Mouse (Mus musculus) telencephalon, adult 2 months (tissue): ENCODE results near the gene Ptpn12.
"Not testable (repeated sequence)": the region's sequence is repeated elsewhere in the genome, so short reads cannot be mapped to it uniquely, and the experiment has no call there.

ENCODE experiments used
- DNase-seq: peaks from one replicate; pipeline ENCODE4 v3.0.0-alpha.2; 2011; ENCODE audit warnings: low read depth, low spot score

Gene Ptpn12

DNA sequence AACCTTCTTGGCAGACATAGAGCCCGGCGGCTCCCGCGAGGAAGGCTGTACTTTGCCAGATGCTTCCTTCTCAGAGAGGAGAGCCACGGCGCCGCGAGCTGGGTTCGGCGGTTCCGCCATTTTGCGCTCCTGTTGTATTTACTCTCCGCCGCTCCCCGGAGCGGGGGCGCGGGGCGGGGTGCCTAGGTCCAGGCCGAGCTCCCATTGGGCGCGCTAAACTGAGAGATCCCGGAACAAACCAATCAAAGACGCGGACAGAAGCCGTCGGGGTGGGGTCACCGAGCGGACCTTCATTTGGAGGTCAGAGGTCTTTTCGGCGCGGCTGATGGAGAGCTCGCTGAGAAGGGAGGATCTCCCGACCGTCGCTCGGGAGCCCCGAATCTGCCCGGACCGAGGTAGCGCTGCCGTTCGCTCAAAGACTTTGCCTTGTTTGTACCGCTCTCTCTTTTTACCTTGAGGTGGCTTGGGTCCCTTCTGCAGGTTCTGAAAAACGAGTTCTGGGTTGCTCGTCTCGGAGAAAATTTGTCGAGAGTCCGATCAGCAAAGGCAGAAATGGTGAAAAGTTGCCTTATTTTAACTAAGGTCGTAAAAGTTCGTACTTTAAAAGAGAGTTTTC is 103.9 kb downstream of the Ptpn12 start:
- DNase-seq: peak; percentile 94

DNA sequence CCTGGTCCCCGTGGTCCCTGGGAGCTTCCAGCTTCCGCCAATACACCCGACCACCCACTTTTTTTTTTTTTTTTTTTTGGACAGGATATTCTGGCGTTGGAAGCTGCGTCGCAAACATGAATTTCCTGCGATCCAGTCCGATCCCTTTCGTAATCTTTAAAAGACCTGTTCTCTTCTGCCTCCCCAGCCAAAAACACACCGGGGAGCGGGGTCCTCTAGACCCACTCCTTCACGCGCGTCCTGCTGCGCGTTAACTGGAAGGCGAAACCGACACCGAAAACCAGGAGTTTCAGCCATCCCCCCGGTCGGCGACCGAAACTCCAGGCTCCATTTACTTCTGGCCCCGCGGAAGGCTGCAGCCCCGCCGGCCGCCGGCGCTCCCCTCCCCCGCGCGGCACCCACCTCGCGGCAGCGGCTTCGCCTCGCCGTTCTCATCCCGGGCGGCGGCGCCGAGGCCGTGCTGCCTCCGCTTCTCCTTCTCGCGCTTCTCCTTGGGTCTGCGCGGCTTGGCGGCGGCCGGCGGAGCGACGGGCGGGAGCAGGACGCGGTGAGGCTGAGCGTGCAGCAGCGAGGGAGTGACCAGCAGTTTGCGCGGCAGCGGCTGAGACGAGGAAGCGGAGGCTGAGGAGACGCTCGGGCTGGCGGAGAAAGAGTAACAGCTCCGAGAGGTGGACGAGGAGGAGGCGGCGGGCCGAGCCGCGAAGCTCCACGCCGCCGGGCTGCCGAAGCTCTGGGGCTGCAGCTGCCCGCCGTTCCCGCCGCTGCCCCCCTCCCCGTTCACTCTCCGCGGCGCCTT is 104.7 kb downstream of the Ptpn12 start:
- DNase-seq: no peak

DNA sequence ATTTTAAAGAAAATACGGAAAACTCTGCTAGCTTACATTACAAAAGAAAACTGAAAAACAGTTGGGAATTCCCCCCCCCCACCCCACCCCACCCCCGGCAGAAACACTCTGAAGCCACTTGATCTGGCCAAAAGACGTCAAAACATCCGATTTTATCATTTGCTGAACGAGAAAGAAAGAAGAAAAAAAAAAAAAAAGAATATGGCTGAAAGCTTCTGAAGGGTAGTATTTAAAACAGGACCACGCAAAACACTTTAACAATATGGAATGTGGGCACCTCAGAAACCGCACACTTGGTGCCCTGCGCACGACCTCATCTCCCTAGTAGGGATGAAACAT is 105.2 kb downstream of the Ptpn12 start:
- DNase-seq: no peak

DNA sequence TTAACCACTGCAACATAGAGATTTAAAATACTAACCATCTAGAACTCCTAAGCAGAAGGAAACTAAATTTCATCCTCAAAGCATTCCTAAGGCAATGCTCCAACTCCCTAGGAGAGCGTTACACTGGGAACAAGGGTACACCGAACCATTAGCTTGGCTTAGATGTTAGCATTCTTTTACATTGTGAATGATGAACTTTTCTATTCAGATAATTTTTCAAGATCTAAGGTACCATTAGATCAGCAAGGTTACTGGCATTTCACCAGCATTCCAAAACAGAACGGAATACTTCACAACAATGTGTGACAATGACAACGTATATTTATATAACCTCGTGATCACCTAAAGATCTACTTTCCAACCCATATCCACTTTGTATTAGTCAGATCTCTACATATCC is 105.6 kb downstream of the Ptpn12 start:
- no peak for DNase-seq

DNA sequence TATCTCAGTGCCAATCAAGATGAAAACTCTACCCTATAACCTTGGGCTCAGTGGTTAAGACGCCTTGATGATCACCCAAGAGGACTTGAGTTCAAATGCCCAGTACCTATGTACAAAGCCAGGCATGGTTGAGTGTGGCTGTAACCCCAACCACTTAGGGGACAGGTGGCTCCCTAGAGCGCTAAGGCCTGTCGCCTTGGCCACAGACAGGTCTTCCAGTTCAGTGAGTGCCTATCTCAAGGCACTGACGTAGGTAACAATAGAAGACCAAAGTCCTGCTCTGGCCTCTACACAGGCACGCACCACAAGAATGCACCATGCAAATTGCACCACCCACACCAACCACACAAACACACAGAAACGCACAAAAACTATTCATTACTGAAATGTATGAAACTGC is 108.8 kb downstream of the Ptpn12 start:
- DNase-seq: no peak

DNA sequence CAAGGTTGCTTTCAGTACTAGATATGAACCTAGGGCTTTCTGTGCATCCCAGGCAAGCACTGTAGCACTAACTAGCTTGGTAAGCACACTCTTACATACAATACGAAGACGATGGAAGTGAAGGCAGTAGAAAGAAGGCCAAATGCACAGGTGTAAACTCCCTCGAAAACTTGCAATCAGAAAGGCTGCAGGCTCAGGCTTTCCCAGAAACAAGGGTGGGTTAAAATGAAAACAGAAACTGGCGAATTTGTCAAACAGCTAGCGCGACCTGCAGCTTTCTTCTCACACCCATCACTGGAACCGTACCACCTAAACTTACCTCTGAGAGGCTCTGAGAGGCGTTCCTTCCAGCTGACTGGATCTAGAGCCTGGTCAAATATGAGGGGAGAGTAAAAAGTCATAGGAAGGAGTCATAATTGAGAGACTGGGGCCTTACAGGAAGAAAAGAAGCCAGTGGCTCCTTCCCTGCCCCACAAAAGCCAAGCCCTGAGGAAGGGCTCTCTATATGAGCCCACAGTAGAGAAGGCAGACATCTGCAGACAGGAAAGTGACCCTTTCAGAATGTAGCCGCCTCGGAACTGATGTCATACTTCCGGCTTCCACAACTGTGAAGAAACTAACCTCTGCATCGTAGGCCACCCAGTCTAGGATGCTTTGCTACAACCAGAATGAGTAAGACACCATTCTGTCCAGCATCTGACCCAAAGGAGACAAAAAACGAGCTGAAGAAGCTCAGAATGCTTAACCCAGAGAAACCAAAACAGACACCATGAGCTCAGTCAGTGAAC is 110.6 kb downstream of the Ptpn12 start:
- no peak for DNase-seq

DNA sequence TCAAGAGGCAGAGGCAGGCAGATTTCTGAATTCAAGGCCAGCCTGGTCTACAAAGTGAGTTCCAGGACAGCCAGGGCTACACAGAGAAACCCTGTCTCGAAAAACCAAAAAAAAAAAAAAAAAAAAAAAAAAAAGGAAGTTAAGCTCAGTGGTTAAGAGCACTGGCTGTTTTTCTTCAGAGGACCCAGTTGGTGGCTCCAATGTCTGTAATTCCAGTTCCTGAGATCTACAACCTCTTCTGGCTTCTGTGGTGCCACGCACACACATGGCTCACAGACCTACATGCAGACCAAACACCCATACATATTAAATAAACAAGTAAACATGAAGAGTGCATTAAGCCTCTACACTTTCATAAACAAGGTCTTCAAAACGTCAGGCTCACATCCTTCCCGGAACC is 111.9 kb downstream of the Ptpn12 start:
- DNase-seq: not testable (repeated sequence)

DNA sequence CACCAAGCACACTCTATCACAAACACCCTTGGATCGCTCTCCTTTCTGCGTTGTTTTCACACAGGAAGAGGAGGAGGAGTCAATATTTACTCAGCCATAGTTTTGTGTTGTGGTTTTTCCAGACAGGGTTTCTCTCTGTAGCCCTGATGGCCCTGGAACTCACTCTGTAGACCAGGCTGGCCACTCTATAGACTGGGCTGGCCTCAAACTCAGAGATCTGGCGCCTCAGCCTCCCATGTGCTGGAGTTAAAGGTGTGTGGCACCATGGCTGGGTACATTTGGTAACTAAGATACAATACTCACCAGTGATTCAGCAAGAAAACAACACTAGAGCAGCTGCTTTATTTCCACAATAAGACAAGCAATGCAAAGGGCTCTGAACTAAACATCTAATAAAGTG is 113.2 kb downstream of the Ptpn12 start:
- DNase-seq: no peak

DNA sequence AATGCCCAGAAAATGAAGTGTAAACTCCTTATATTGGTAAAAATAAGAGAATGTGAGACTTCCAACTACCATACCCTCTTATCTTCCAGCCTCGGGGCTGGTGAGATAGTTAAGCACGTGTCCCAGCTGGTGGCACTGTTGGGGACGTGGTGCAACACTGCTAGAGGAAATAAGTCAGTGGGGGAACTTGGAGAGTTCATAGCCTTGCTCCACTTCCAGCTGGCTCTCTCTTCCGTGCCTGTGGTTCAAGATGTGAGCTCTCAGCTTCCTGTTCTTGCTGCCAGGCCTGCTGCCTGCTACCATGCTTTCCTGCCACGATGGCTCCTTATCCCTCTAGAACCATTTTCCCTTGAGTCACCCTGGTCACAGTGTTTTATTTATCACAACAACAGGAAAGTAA is 114.5 kb downstream of the Ptpn12 start:
- DNase-seq: no peak

DNA sequence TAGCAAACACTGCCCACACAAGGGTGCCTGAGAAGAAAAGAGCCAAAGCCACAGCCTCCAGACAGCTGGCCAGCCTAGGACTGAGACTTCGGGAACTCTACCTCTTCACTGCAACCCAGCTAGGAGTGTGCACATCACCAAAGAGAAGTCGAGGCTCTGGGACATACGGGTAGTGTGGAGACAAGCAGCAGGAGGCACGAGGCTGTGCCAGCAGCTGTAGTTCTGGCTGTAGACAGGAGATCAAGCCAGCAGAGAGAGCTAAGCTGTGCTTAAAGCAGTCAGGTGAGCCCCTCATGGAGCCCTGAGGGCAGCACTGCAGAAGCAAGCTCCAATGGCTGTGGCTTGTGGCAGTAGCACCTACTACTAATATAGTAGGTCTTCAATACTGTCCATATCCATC is 115.0 kb downstream of the Ptpn12 start:
- no peak for DNase-seq

DNA sequence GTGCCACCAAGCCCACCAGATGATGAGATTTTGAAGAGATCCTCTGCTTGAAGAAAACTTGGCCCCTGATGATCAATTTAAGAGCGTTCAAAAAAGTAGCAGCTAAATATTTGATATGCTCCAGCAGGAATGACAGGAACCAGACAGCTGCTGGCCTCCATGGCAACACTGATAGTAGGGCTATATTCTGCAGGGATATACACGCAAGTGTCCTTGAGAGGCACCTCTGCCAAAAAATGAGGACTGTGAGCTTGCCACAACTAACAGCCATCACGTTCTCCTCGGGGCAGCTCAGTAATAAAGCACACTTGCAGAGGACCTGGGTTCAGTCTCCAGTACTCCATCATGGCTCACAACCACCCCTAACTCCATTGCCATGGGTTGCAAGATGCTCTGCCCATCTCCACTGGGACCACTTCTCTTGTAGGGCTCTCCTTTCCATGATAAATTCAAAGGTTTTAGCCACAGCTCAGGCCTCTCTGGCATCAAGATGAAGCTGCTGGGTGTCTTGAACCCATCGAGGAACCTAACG is 115.6 kb downstream of the Ptpn12 start:
- DNase-seq: no peak

DNA sequence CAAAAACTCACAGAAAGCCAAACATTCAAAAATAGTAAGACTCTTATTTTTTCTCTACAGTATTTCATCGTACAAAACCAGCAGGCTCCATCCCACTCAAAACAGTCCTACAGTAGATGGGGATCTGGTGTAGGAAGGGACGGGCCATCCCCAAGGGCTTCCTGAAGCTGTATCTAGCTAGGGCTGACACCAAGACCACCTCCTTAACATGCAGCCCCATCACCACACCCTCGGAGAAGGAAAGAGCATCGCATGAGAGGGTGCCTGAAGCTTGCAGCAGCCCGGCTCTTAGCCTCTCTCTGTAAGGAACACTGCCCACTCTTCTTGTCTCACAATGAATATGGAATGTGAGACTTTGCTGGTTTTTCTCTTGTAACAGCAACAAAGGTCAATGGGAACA is 117.2 kb downstream of the Ptpn12 start:
- no peak for DNase-seq
